ENCODE assay signal across 12 mouse cellular contexts in the genomic region with DNA sequence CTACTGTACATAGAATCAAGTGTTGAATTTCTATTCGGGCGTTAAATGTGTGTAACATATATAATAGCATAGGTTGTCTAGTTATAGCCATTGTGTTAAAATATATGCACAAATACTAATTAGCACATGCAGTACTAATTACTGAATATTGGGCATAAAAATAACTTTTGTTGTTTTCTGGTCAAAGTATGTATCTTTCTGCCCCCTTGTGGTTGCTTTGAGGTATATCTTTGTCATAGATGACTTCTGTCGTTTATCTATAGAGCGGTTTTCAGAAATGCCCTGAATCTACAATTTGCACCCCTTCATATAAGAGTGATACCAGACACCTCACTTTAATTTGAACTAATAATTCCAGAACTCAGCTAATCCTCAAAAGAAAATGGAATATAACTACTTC.
DNase-seq lines count a peak whose midpoint lies in the region; ATAC-seq and TF ChIP-seq lines count a peak whose summit lies in the region.
"Had no signal": no experiment of that assay in that cellular context is flagged by ENCODE, and none has a peak within 500 bp of the region (broad histone marks: within the 10 kb centered on the region; RNA-seq: fewer than 3 reads in every experiment).

No protein-coding gene starts in this region.

- no peaks in the 10 kb centered on the region for H3K4me1 ChIP-seq in hindbrain, postnatal 0 days (ENCODE audit: insufficient read depth, low read length)
- peaks cover 3% of the 10 kb centered on the region for H3K4me1 ChIP-seq in hindbrain, embryonic 16.5 days (ENCODE audit: control insufficient read depth, insufficient read depth, low read depth, low read length)
- H3K4me1 ChIP-seq in midbrain, postnatal 0 days (ENCODE audit: insufficient read depth, low read length), result no peaks in the 10 kb centered on the region
- peaks cover 19% of the 10 kb centered on the region for H3K4me1 ChIP-seq in midbrain, embryonic 13.5 days (replicated peaks)
- H3K4me1 ChIP-seq: limb, embryonic 15.5 days had no signal

- ATAC-seq in hindbrain, postnatal 0 days, result no peak
- ATAC-seq in hindbrain, embryonic 16.5 days, result no peak
- no peak for ATAC-seq in midbrain, postnatal 0 days (ENCODE audit: low FRiP score)
- no peak for ATAC-seq in midbrain, embryonic 13.5 days

- H3K36me3 ChIP-seq in hindbrain, postnatal 0 days (ENCODE audit: insufficient read depth, low read length), result no peaks in the 10 kb centered on the region
- H3K36me3 ChIP-seq in hindbrain, embryonic 16.5 days (ENCODE audit: control insufficient read depth, insufficient read depth, low read length), result no peaks in the 10 kb centered on the region
- no peaks in the 10 kb centered on the region for H3K36me3 ChIP-seq in midbrain, postnatal 0 days (ENCODE audit: insufficient read depth, low read length)
- no peaks in the 10 kb centered on the region for H3K36me3 ChIP-seq in midbrain, embryonic 13.5 days
- H3K36me3 ChIP-seq in splenic B cell, adult 2 months (ENCODE audit: control insufficient read depth, insufficient read depth, low read length, poor library complexity, severe bottlenecking), result peaks cover 39% of the 10 kb centered on the region

- H3K4me3 ChIP-seq in hindbrain, postnatal 0 days (ENCODE audit: low read length), result no peak overlapping the region
- H3K4me3 ChIP-seq in hindbrain, embryonic 16.5 days (ENCODE audit: low read length), result no peak overlapping the region
- no peak overlapping the region for H3K4me3 ChIP-seq in midbrain, postnatal 0 days (ENCODE audit: low read depth, low read length)
- no peak overlapping the region for H3K4me3 ChIP-seq in midbrain, embryonic 13.5 days (replicated peaks)
- H3K4me3 ChIP-seq: limb, embryonic 15.5 days had no signal

- 64% methylated on average over 4 of the region's 4 CpGs for WGBS in hindbrain, postnatal 0 days
- WGBS in hindbrain, embryonic 16.5 days, result 63% methylated on average over 4 of the region's 4 CpGs
- WGBS in midbrain, postnatal 0 days, result 62% methylated on average over 4 of the region's 4 CpGs
- 70% methylated on average over 4 of the region's 4 CpGs for WGBS in midbrain, embryonic 13.5 days

- no peaks in the 10 kb centered on the region for H3K9me3 ChIP-seq in hindbrain, postnatal 0 days (ENCODE audit: low read length)
- no peaks in the 10 kb centered on the region for H3K9me3 ChIP-seq in hindbrain, embryonic 16.5 days (ENCODE audit: control insufficient read depth, low read length)
- H3K9me3 ChIP-seq in midbrain, postnatal 0 days (ENCODE audit: low read length), result no peaks in the 10 kb centered on the region
- no peaks in the 10 kb centered on the region for H3K9me3 ChIP-seq in midbrain, embryonic 13.5 days
- H3K9me3 ChIP-seq: limb, embryonic 15.5 days had no signal

- no peak overlapping the region for H3K9ac ChIP-seq in hindbrain, postnatal 0 days (replicated peaks; ENCODE audit: low read length)
- H3K9ac ChIP-seq in hindbrain, embryonic 16.5 days (ENCODE audit: low read depth, low read length), result no peak overlapping the region
- no peak overlapping the region for H3K9ac ChIP-seq in midbrain, postnatal 0 days (replicated peaks; ENCODE audit: low read length, poor library complexity, severe bottlenecking)
- no peak overlapping the region for H3K9ac ChIP-seq in midbrain, embryonic 13.5 days (replicated peaks)
- H3K9ac ChIP-seq: limb, embryonic 15.5 days had no signal

- H3K4me2 ChIP-seq in hindbrain, postnatal 0 days (ENCODE audit: low read depth, low read length), result no peak overlapping the region
- H3K4me2 ChIP-seq in hindbrain, embryonic 16.5 days (ENCODE audit: low read length), result no peak overlapping the region
- H3K4me2 ChIP-seq in midbrain, postnatal 0 days (ENCODE audit: low read depth, low read length, poor library complexity, severe bottlenecking), result no peak overlapping the region
- H3K4me2 ChIP-seq in midbrain, embryonic 13.5 days (replicated peaks), result no peak overlapping the region
- H3K4me2 ChIP-seq: limb, embryonic 15.5 days had no signal

- no peak overlapping the region for H3K27ac ChIP-seq in hindbrain, postnatal 0 days
- no peak overlapping the region for H3K27ac ChIP-seq in hindbrain, embryonic 16.5 days (ENCODE audit: low read depth, low read length)
- H3K27ac ChIP-seq in midbrain, postnatal 0 days (ENCODE audit: low read depth, low read length), result no peak overlapping the region
- H3K27ac ChIP-seq in midbrain, embryonic 13.5 days, result no peak overlapping the region
- H3K27ac ChIP-seq: limb, embryonic 15.5 days had no signal

- TF ChIP-seq CTCF in hindbrain, postnatal 0 days (IDR thresholded peaks at IDR 0.05; ENCODE audit: low read depth), result peak; percentile 68
- TF ChIP-seq CTCF in midbrain, postnatal 0 days (IDR thresholded peaks at IDR 0.05), result peak; percentile 77

- no peaks in the 10 kb centered on the region for H3K27me3 ChIP-seq in hindbrain, postnatal 0 days (ENCODE audit: insufficient read depth, low read length)
- H3K27me3 ChIP-seq in hindbrain, embryonic 16.5 days (replicated peaks; ENCODE audit: control insufficient read depth, insufficient read depth, low read length), result no peaks in the 10 kb centered on the region
- no peaks in the 10 kb centered on the region for H3K27me3 ChIP-seq in midbrain, postnatal 0 days (ENCODE audit: insufficient read depth, low read length)
- H3K27me3 ChIP-seq in midbrain, embryonic 13.5 days, result 0 out of 2 replicates have a peak, but pooled peaks cover 3% of the 10 kb centered on the region
- H3K27me3 ChIP-seq in splenic B cell, adult 2 months (ENCODE audit: control insufficient read depth, insufficient read depth, low read length, poor library complexity, severe bottlenecking), result no peaks in the 10 kb centered on the region
- H3K27me3 ChIP-seq: limb, embryonic 15.5 days had no signal

- peak; percentile 74 for DNase-seq in hindbrain, postnatal 0 days (ENCODE audit: low spot score)
- DNase-seq in midbrain, postnatal 0 days (ENCODE audit: low spot score), result peak; percentile 75
- DNase-seq in c-Kit-positive CD71-positive TER-119-positive erythroid progenitor cells, embryonic 14.5 days (ENCODE audit: low spot score), result peak; percentile 22
- peak; percentile 62 for DNase-seq in splenic B cell, adult 2 months (ENCODE audit: low read depth, low spot score)
- no peak for DNase-seq in layer of hippocampus, adult 8-10 months (ENCODE audit: low spot score in 2 of 2)
- no peak for DNase-seq in adrenal gland, adult 8-10 months
- DNase-seq: heart, adult 11 months; kidney, adult 8-10 months; spleen, adult 18-20 months had no signal

Comparison
In these comparisons a context has a peak if more than half of its experiments do, and no peak if none do; other contexts are left out.
1. DNase-seq: peak in hindbrain, postnatal 0 days (single experiment), midbrain, postnatal 0 days (single experiment), c-Kit-positive CD71-positive TER-119-positive erythroid progenitor cells, embryonic 14.5 days (single experiment) and splenic B cell, adult 2 months (single experiment); none in layer of hippocampus, adult 8-10 months (0 of 2) and adrenal gland, adult 8-10 months (single experiment).